Mouse (Mus musculus): ENCODE results near the gene Ppp2r1b.

- TF ChIP-seq CTCF (IDR thresholded peaks at IDR 0.05; ENCODE audit: low read depth, low read length) (no peak), POLR2A (IDR thresholded peaks at IDR 0.05; ENCODE audit: extremely low read depth, insufficient read depth, low read length) (no peak)
Measured at GRCm38 (mm10) chr9:50847606-50848368, 2.7 kb downstream of the Ppp2r1b start.

Measured in liver, adult 2 months (tissue).